Mouse (Mus musculus) heart, adult 2 months (tissue): ENCODE measurements at regions not wholly inside any gene's neighbourhood (a gene's known extent, or its start where the extent isn't known, plus 50 kb on each side); places are given as distances from the start of the nearest gene placed in this dataset.
A peak's percentile ranks its signal among the peaks of the same experiment; 100 is the strongest.

Source experiments
- DNase-seq, 2 experiments: peaks; one replicate each; pipeline ENCODE4 v3.0.0; 2021
- H3K27ac ChIP-seq: fragments of 200-600 bp; 2 replicates; pipeline ENCODE4 v1.8.1; 2022
- H3K27me3 ChIP-seq: fragments of 200-500 bp; 2 replicates; pipeline ENCODE4 v1.6.1; 2012; ENCODE audit warnings: mild to moderate bottlenecking, low read length, inconsistent platforms, mixed read lengths; ENCODE audit not compliant: control insufficient read depth, insufficient read depth
- H3K36me3 ChIP-seq: fragments of 200-500 bp; 2 replicates; pipeline ENCODE4 v1.6.1; 2012; ENCODE audit warnings: low read length, inconsistent platforms; ENCODE audit not compliant: control insufficient read depth, insufficient read depth
- H3K4me1 ChIP-seq: fragments of 200-500 bp; 2 replicates; pipeline ENCODE4 v1.6.1; 2011; ENCODE audit warnings: low read length; ENCODE audit not compliant: control insufficient read depth, insufficient read depth
- H3K4me3 ChIP-seq: fragments of 200-600 bp; 2 replicates; pipeline ENCODE4 v1.8.1; 2022
- H3K79me2 ChIP-seq: fragments of 200-500 bp; replicated peaks from 2 replicates; pipeline ENCODE4 v1.6.1; 2012; ENCODE audit warnings: mild to moderate bottlenecking, inconsistent platforms, low read length, moderate library complexity, mixed read lengths; ENCODE audit not compliant: control insufficient read depth, insufficient read depth
- H3K9ac ChIP-seq: fragments of 200-500 bp; 2 replicates; pipeline ENCODE4 v1.6.1; 2012; ENCODE audit warnings: low read depth, mild to moderate bottlenecking, control low read depth, inconsistent platforms, low read length, mixed read lengths
- CTCF ChIP-seq: fragments of 200-600 bp; IDR thresholded peaks from 2 replicates; pipeline ENCODE4 v1.8.1; 2022; ENCODE audit warnings: antibody characterized with exemption, mild to moderate bottlenecking, moderate library complexity
- EP300 ChIP-seq: fragments of 200-500 bp; IDR thresholded peaks from 2 replicates; pipeline ENCODE4 v1.6.1; 2011; ENCODE audit warnings: low read depth, low read length, control low read depth; ENCODE audit not compliant: insufficient read depth
- POLR2A ChIP-seq: fragments of 200-500 bp; IDR thresholded peaks from 2 replicates; pipeline ENCODE4 v1.6.1; 2011; ENCODE audit warnings: mild to moderate bottlenecking, low read depth, low read length, control low read depth; ENCODE audit not compliant: insufficient read depth
- WGBS: fragments of 180-500 bp; shearing (Covaris S2); methylation state at CpG from one replicate; pipeline ENCODE4 v1.1.7; 2018; 5-methylcytosine and 5-hydroxymethylcytosine counted together
- intact Hi-C: fragments of 180-260 bp; cut with DNase I; formaldehyde crosslinking; loops from one replicate; pipeline ENCODE4 v1.15.1; 2025

- Histone ChIP-seq H3K4me1 (peaks cover 1% of the 10 kb centered on the region), H3K36me3 (peaks cover 4% of the 10 kb centered on the region; the same call in 1 of the 2 replicates), H3K27ac (no peak overlapping the region), H3K4me3 (no peak overlapping the region), H3K9ac (no peak overlapping the region), H3K79me2 (no peaks in the 10 kb centered on the region), H3K27me3 (no peaks in the 10 kb centered on the region)
- WGBS = 47% methylated on average over 5 of the region's 5 CpGs
- no peak for DNase-seq
- TF ChIP-seq CTCF (no peak), EP300 (no peak), POLR2A (no peak)
- intact Hi-C loops = no loop called here
Measured at GRCm38 (mm10) chr14:61762076-61762475, 154.8 kb downstream of the Kcnrg start.

GRCm38 (mm10) chr14:61769881-61770280 lies 162.6 kb downstream of the Kcnrg start:
- H3K79me2 ChIP-seq = no peaks in the 10 kb centered on the region
- TF ChIP-seq EP300 (no peak), POLR2A (no peak), CTCF (no peak)
- intact Hi-C loops = no loop called here
- 68% methylated on average over 5 of the region's 5 CpGs for WGBS
- H3K4me3 ChIP-seq = no peak overlapping the region
- H3K36me3 ChIP-seq = no peaks in the 10 kb centered on the region
- no peak for DNase-seq
- H3K4me1 ChIP-seq = no peaks in the 10 kb centered on the region; the same call in 1 of the 2 replicates
- H3K27me3 ChIP-seq = no peaks in the 10 kb centered on the region
- H3K27ac ChIP-seq = no peak overlapping the region
- no peak overlapping the region for H3K9ac ChIP-seq

DNA sequence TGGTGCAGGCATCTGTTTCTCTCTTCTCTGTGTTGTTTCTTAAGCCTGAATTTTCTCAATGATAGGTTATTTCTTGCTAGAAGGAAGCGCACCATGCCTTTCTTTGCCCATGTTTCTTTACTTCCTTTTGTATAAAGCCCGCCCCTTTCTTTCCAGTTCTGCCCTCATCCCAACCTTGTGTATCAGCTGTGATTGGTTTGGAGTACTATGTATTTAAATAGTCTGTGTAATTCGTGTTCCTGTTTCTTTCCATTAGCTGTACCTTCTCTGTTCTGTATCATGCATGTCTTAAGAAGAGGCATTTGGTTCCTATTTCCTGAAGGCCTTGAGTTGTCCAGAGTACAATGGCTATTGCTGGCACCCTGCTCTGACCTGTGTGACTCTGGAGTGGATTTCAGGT lies 166.9 kb downstream of the Kcnrg start:
- 74% methylated on average over 3 of the region's 3 CpGs for WGBS
- H3K79me2 ChIP-seq = no peaks in the 10 kb centered on the region
- no peak overlapping the region for H3K9ac ChIP-seq
- no peak for TF ChIP-seq CTCF
- TF ChIP-seq EP300 = no peak
- TF ChIP-seq POLR2A = no peak
- DNase-seq = no peak
- H3K36me3 ChIP-seq = no peaks in the 10 kb centered on the region
- H3K4me3 ChIP-seq = no peak overlapping the region
- no peaks in the 10 kb centered on the region; the same call in 1 of the 2 replicates for H3K4me1 ChIP-seq
- H3K27ac ChIP-seq = no peak overlapping the region
- intact Hi-C loops = no loop called here
- no peaks in the 10 kb centered on the region for H3K27me3 ChIP-seq

- 65% methylated on average over 5 of the region's 5 CpGs for WGBS
- Histone ChIP-seq H3K27me3 (no peaks in the 10 kb centered on the region), H3K79me2 (no peaks in the 10 kb centered on the region), H3K4me3 (no peak overlapping the region), H3K36me3 (no peaks in the 10 kb centered on the region), H3K4me1 (no peaks in the 10 kb centered on the region; the same call in 1 of the 2 replicates), H3K9ac (no peak overlapping the region), H3K27ac (no peak overlapping the region)
- intact Hi-C loops = no loop called here
- no peak for TF ChIP-seq POLR2A
- TF ChIP-seq EP300 = no peak
- no peak for TF ChIP-seq CTCF
- DNase-seq = no peak
Measured at GRCm38 (mm10) chr14:61778618-61779017, 171.4 kb downstream of the Kcnrg start.

- WGBS = 91% methylated on average over 3 of the region's 3 CpGs
- no peak for TF ChIP-seq POLR2A
- TF ChIP-seq CTCF = no peak
- no peak for TF ChIP-seq EP300
Measured at GRCm38 (mm10) chr14:61783206-61783605, 175.9 kb downstream of the Kcnrg start.

GRCm38 (mm10) chr14:61784609-61785008 lies 177.4 kb downstream of the Kcnrg start:
- Histone ChIP-seq H3K27ac (no peak overlapping the region), H3K4me1 (no peaks in the 10 kb centered on the region), H3K27me3 (no peaks in the 10 kb centered on the region; the same call in 1 of the 2 replicates), H3K79me2 (no peaks in the 10 kb centered on the region), H3K9ac (no peak overlapping the region), H3K36me3 (no peaks in the 10 kb centered on the region), H3K4me3 (no peak overlapping the region)
- no peak for TF ChIP-seq POLR2A
- TF ChIP-seq CTCF = peak; percentile 35
- 92% methylated on average over 4 of the region's 4 CpGs for WGBS
- no peak for DNase-seq
- intact Hi-C loops = no loop called here

More at GRCm38 (mm10) chr14:61783206-61783605, 175.9 kb downstream of the Kcnrg start:
- no peaks in the 10 kb centered on the region; the same call in 1 of the 2 replicates for H3K27me3 ChIP-seq
- no peaks in the 10 kb centered on the region for H3K4me1 ChIP-seq
- H3K36me3 ChIP-seq = no peaks in the 10 kb centered on the region
- H3K4me3 ChIP-seq = no peak overlapping the region
- no peaks in the 10 kb centered on the region for H3K79me2 ChIP-seq
- H3K27ac ChIP-seq = no peak overlapping the region
- no peak for DNase-seq
- no peak overlapping the region for H3K9ac ChIP-seq
- intact Hi-C loops = no loop called here

GRCm38 (mm10) chr14:61786031-61786430 lies 178.8 kb downstream of the Kcnrg start:
- Histone ChIP-seq H3K4me1 (no peaks in the 10 kb centered on the region), H3K27ac (no peak overlapping the region)

More at GRCm38 (mm10) chr14:61786031-61786430, 178.8 kb downstream of the Kcnrg start:
- Histone ChIP-seq H3K4me3 (no peak overlapping the region), H3K9ac (no peak overlapping the region), H3K27me3 (no peaks in the 10 kb centered on the region; the same call in 1 of the 2 replicates), H3K79me2 (no peaks in the 10 kb centered on the region), H3K36me3 (no peaks in the 10 kb centered on the region)
- DNase-seq = no peak
- TF ChIP-seq EP300 (no peak), CTCF (no peak), POLR2A (no peak)
- intact Hi-C loops = no loop called here
